In the genomic region with DNA sequence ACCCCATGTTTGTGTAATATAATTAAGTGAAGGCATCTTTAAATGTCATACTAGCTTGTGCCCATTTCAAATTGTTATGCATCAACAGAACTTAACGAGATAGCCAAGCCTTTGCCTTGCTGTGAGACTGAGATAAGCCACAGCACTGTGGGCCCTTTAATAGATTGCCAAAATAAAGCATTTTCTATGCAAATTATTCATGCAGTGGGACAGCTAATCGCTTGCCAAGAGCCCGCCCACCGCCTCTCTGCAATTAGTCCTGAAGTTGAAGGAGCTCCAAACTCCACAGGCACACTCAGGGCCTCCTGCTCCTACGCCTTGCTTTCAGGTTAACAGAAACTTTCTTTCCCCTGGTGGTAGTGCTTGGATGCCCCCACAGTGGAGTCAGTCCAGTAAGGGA, we compare ENCODE assay signal across 9 mouse cellular contexts. TPM values are rescaled to one million over a fixed set of nuclear protein-coding genes. Genes with fewer than 3 reads are reported as not detected.
A peak's percentile ranks its signal among the peaks of the same experiment; 100 is the strongest.
DNase-seq lines count a peak whose midpoint lies in the region; ATAC-seq lines count a peak whose summit lies in the region.
"Had no signal": no experiment of that assay in that cellular context is flagged by ENCODE, and none has a peak within 500 bp of the region (broad histone marks: within the 10 kb centered on the region; RNA-seq: fewer than 3 reads in every experiment).

No protein-coding gene starts in this region.

- H3K27me3 ChIP-seq in hindbrain, embryonic 15.5 days: no peaks in the 10 kb centered on the region
- no peaks in the 10 kb centered on the region for H3K27me3 ChIP-seq in hindbrain, embryonic 10.5 days (ENCODE audit: insufficient read depth, poor library complexity, severe bottlenecking)
- peaks cover 19% of the 10 kb centered on the region for H3K27me3 ChIP-seq in forebrain, embryonic 15.5 days
- H3K27me3 ChIP-seq: lung, embryonic 15.5 days had no signal

- no peak overlapping the region for H3K9ac ChIP-seq in hindbrain, embryonic 15.5 days
- no peak overlapping the region for H3K9ac ChIP-seq in forebrain, embryonic 15.5 days (replicated peaks)
- H3K9ac ChIP-seq: lung, embryonic 15.5 days had no signal

- no peaks in the 10 kb centered on the region for H3K36me3 ChIP-seq in hindbrain, embryonic 15.5 days
- H3K36me3 ChIP-seq in hindbrain, embryonic 10.5 days: no peaks in the 10 kb centered on the region
- no peaks in the 10 kb centered on the region for H3K36me3 ChIP-seq in forebrain, embryonic 15.5 days
- H3K36me3 ChIP-seq: lung, embryonic 15.5 days had no signal

- H3K4me2 ChIP-seq in hindbrain, embryonic 15.5 days: no peak overlapping the region
- H3K4me2 ChIP-seq in forebrain, embryonic 15.5 days (replicated peaks): no peak overlapping the region
- H3K4me2 ChIP-seq: lung, embryonic 15.5 days had no signal

- ATAC-seq in hindbrain, embryonic 15.5 days (ENCODE audit: low FRiP score, low read depth): peak; percentile 42
- ATAC-seq in forebrain, embryonic 15.5 days (replicated peaks): peak; percentile 74

- H3K4me3 ChIP-seq in hindbrain, embryonic 15.5 days: no peak overlapping the region
- no peak overlapping the region for H3K4me3 ChIP-seq in hindbrain, embryonic 10.5 days
- no peak overlapping the region for H3K4me3 ChIP-seq in forebrain, embryonic 15.5 days
- H3K4me3 ChIP-seq: lung, embryonic 15.5 days had no signal

- H3K27ac ChIP-seq in hindbrain, embryonic 15.5 days (replicated peaks): peak overlapping the region; percentile 45; the same call in 1 of the 2 replicates
- H3K27ac ChIP-seq in hindbrain, embryonic 10.5 days: no peak overlapping the region
- peak overlapping the region; percentile 29; the same call in 1 of the 2 replicates for H3K27ac ChIP-seq in forebrain, embryonic 15.5 days (replicated peaks)
- H3K27ac ChIP-seq: lung, embryonic 15.5 days had no signal

- 36% methylated on average over 5 of the region's 5 CpGs for whole genome bisulfite sequencing in hindbrain, embryonic 15.5 days
- WGBS in hindbrain, embryonic 10.5 days: 75% methylated on average over 5 of the region's 5 CpGs
- 14% methylated on average over 5 of the region's 5 CpGs for WGBS in forebrain, embryonic 15.5 days

- DNase-seq in hindbrain, embryonic 10.5 days (ENCODE audit: low spot score): no peak
- DNase-seq in left cerebral cortex, postnatal 14 days (ENCODE audit: low spot score in 2 of 2): peak; percentile 67 to 74
- peak; percentile 52 to 70 for DNase-seq in spleen, postnatal 10 days (ENCODE audit: low spot score in 2 of 2)
- DNase-seq in embryo, embryonic 9.5 days (ENCODE audit: extremely low spot score): no peak
- no peak for DNase-seq in kidney, adult 9 months
- DNase-seq in adrenal gland, postnatal 4 days (ENCODE audit: low spot score in 2 of 2): no peak

- H3K9me3 ChIP-seq in hindbrain, embryonic 15.5 days: no peaks in the 10 kb centered on the region
- H3K9me3 ChIP-seq in hindbrain, embryonic 10.5 days: no peaks in the 10 kb centered on the region
- no peaks in the 10 kb centered on the region for H3K9me3 ChIP-seq in forebrain, embryonic 15.5 days
- H3K9me3 ChIP-seq: lung, embryonic 15.5 days had no signal

- intact Hi-C loops in left cerebral cortex, postnatal 14 days (cut with DNase I): loop anchor here (2.0 kb wide), 1 partner anchor 18 kb away; no protein-coding TSS in a partner anchor

- peaks cover 23% of the 10 kb centered on the region for H3K4me1 ChIP-seq in hindbrain, embryonic 15.5 days (replicated peaks)
- peaks cover 10% of the 10 kb centered on the region for H3K4me1 ChIP-seq in hindbrain, embryonic 10.5 days (replicated peaks)
- peaks cover 31% of the 10 kb centered on the region for H3K4me1 ChIP-seq in forebrain, embryonic 15.5 days
- H3K4me1 ChIP-seq: lung, embryonic 15.5 days had no signal

RNA-seq across cellular contexts. Expression of gene Ric3, which starts 27.9 kb away (rescaled TPM):
- polyA plus RNA-seq in hindbrain, embryonic 15.5 days (2015; fragmentation: Nextera tagmentation; extraction: Ambion mirVana): 33.2 and 35.6 TPM in 2 replicates
- polyA plus RNA-seq in hindbrain, embryonic 10.5 days (2016; fragmentation: Nextera tagmentation; extraction: Ambion mirVana): 17.3 and 17.6 TPM in 2 replicates
- polyA plus RNA-seq in forebrain, embryonic 15.5 days (2015; fragmentation: Nextera tagmentation; extraction: Ambion mirVana): 28.2 and 30.4 TPM in 2 replicates
- total RNA-seq in left cerebral cortex, postnatal 14 days (2021): 10 to 100 TPM; 49.3 to 53.5 TPM
- total RNA-seq in adrenal gland, postnatal 4 days (2021): 10 to 100 TPM; 24.6 to 28.1 TPM

Comparison
In these comparisons a context has a peak if more than half of its experiments do, and no peak if none do; other contexts are left out.
1. DNase-seq: peak in left cerebral cortex, postnatal 14 days (2 of 2) and spleen, postnatal 10 days (2 of 2); none in hindbrain, embryonic 10.5 days (single experiment), embryo, embryonic 9.5 days (single experiment), kidney, adult 9 months (single experiment) and adrenal gland, postnatal 4 days (0 of 2).